Mouse (Mus musculus) limb, embryonic 11.5 days (tissue): ENCODE results near the gene Cnih3. TPM values are rescaled to one million over a fixed set of nuclear protein-coding genes. Genes with fewer than 3 reads are reported as not detected.

Experiments used
- ATAC-seq: fragments of 200-750 bp; cut with Nextera tagmentation; 2 replicates; pipeline ENCODE4 v1.8.0; 2017; ENCODE audit warnings: low read depth; ENCODE audit not compliant: insufficient number of reproducible peaks, low FRiP score, low TSS enrichment
- DNase-seq: peaks from one replicate; pipeline ENCODE4 v3.0.0-alpha.2; 2015; ENCODE audit warnings: low spot score
- H3K27ac ChIP-seq: fragments of 300-500 bp; sonication (generic); replicated peaks from 2 replicates; pipeline ENCODE4 v1.5.1; 2014; ENCODE audit warnings: low read depth, mild to moderate bottlenecking, low read length
- H3K27me3 ChIP-seq: fragments of 300-500 bp; sonication (generic); 2 replicates; pipeline ENCODE4 v1.6.1; 2014; ENCODE audit warnings: mild to moderate bottlenecking, low read length, mixed read lengths; ENCODE audit not compliant: control insufficient read depth, insufficient read depth
- H3K36me3 ChIP-seq: fragments of 300-500 bp; sonication (generic); 2 replicates; pipeline ENCODE4 v1.6.1; 2014; ENCODE audit warnings: mild to moderate bottlenecking, low read length, moderate library complexity, mixed read lengths; ENCODE audit not compliant: control insufficient read depth, insufficient read depth
- H3K4me1 ChIP-seq: fragments of 300-500 bp; sonication (generic); 2 replicates; pipeline ENCODE4 v1.6.1; 2014; ENCODE audit warnings: low read length, mixed read lengths; ENCODE audit not compliant: control insufficient read depth, insufficient read depth
- H3K4me2 ChIP-seq: fragments of 300-500 bp; sonication (generic); 2 replicates; pipeline ENCODE4 v1.6.1; 2014; ENCODE audit warnings: low read depth, mild to moderate bottlenecking, moderate library complexity; ENCODE audit not compliant: severe bottlenecking
- H3K4me3 ChIP-seq: fragments of 300-500 bp; sonication (generic); 2 replicates; pipeline ENCODE4 v1.5.1; 2014; ENCODE audit warnings: low read depth, low read length
- H3K9ac ChIP-seq: fragments of 300-500 bp; sonication (generic); 2 replicates; pipeline ENCODE4 v1.6.1; 2014; ENCODE audit warnings: mild to moderate bottlenecking, low read length
- H3K9me3 ChIP-seq: fragments of 300-500 bp; sonication (generic); 2 replicates; pipeline ENCODE4 v1.6.1; 2016; ENCODE audit warnings: low read length; ENCODE audit not compliant: control insufficient read depth
- WGBS: fragments of 180-500 bp; shearing (Covaris S2); extraction: QIAGEN DNeasy Blood & Tissue Kit; methylation state at CpG from one replicate; pipeline ENCODE4 v1.1.7; 2014; 5-methylcytosine and 5-hydroxymethylcytosine counted together
- polyA plus RNA-seq: library from polyadenylated mRNA; unstranded; fragments of >200 nt; fragmentation: Nextera tagmentation; extraction: Ambion mirVana; gene quantifications from 2 replicates; pipeline ENCODE4 v1.2.1, GENCODE M21; 2014

Gene Cnih3
- polyA plus RNA-seq, 1 experiment from 2014 or later = not detected

- Histone ChIP-seq H3K27ac (no peak overlapping the region), H3K4me1 (no peaks in the 10 kb centered on the region), H3K9ac (no peak overlapping the region), H3K9me3 (no peaks in the 10 kb centered on the region), H3K4me2 (no peak overlapping the region), H3K27me3 (no peaks in the 10 kb centered on the region), H3K36me3 (no peaks in the 10 kb centered on the region), H3K4me3 (no peak overlapping the region)
- DNase-seq (no peak), ATAC-seq (no peak)
- 85% methylated on average over 3 of the region's 3 CpGs for WGBS
These were observed 46.8 kb downstream of the Cnih3 start for GRCm38 (mm10) chr1:181399179-181399578.

- Histone ChIP-seq H3K27ac (no peak overlapping the region), H3K4me2 (no peak overlapping the region), H3K27me3 (no peaks in the 10 kb centered on the region), H3K4me1 (no peaks in the 10 kb centered on the region), H3K9ac (no peak overlapping the region), H3K9me3 (no peaks in the 10 kb centered on the region), H3K36me3 (no peaks in the 10 kb centered on the region), H3K4me3 (no peak overlapping the region)
- no peak for ATAC-seq
- 89% methylated on average over 7 of the region's 7 CpGs for WGBS
- DNase-seq = no peak
These were observed 50.6 kb downstream of the Cnih3 start for GRCm38 (mm10) chr1:181403056-181403455.

GRCm38 (mm10) chr1:181407281-181407680, 54.9 kb downstream of the Cnih3 start:
- Histone ChIP-seq H3K9ac (no peak overlapping the region), H3K9me3 (no peaks in the 10 kb centered on the region), H3K36me3 (no peaks in the 10 kb centered on the region), H3K27me3 (no peaks in the 10 kb centered on the region), H3K4me2 (no peak overlapping the region), H3K4me1 (no peaks in the 10 kb centered on the region), H3K27ac (no peak overlapping the region), H3K4me3 (no peak overlapping the region)
- no peak for DNase-seq
- WGBS = 87% methylated on average over 11 of the region's 11 CpGs
- no peak for ATAC-seq

GRCm38 (mm10) chr1:181408086-181408975, 55.9 kb downstream of the Cnih3 start:
- Histone ChIP-seq H3K4me1 (no peaks in the 10 kb centered on the region), H3K4me3 (no peak overlapping the region), H3K9ac (no peak overlapping the region), H3K27me3 (no peaks in the 10 kb centered on the region), H3K27ac (no peak overlapping the region), H3K36me3 (no peaks in the 10 kb centered on the region), H3K4me2 (no peak overlapping the region), H3K9me3 (no peaks in the 10 kb centered on the region)
- ATAC-seq (no peak), DNase-seq (no peak)
- 69% methylated on average over 18 of the region's 18 CpGs for WGBS

- no peaks in the 10 kb centered on the region for H3K36me3 ChIP-seq
- no peaks in the 10 kb centered on the region for H3K27me3 ChIP-seq
- no peak overlapping the region for H3K27ac ChIP-seq
- ATAC-seq (no peak), DNase-seq (no peak)
- H3K9me3 ChIP-seq = no peaks in the 10 kb centered on the region
- H3K4me1 ChIP-seq = no peaks in the 10 kb centered on the region
- H3K4me3 ChIP-seq = no peak overlapping the region
- H3K9ac ChIP-seq = no peak overlapping the region
- no peak overlapping the region for H3K4me2 ChIP-seq
- 69% methylated on average over 9 of the region's 9 CpGs for WGBS
These were observed 57.3 kb downstream of the Cnih3 start for GRCm38 (mm10) chr1:181409693-181410092.

- H3K4me3 ChIP-seq = no peak overlapping the region
- no peak overlapping the region for H3K4me2 ChIP-seq
- WGBS = 80% methylated on average over 8 of the region's 8 CpGs
These were observed 58.3 kb downstream of the Cnih3 start for GRCm38 (mm10) chr1:181410647-181411254.

GRCm38 (mm10) chr1:181414985-181415384, 62.6 kb downstream of the Cnih3 start:
- no peak overlapping the region for H3K9ac ChIP-seq
- H3K9me3 ChIP-seq = no peaks in the 10 kb centered on the region
- WGBS = 81% methylated on average over 2 of the region's 2 CpGs
- H3K4me3 ChIP-seq = no peak overlapping the region
- H3K36me3 ChIP-seq = no peaks in the 10 kb centered on the region
- 0 out of 2 replicates have a peak, but pooled peaks cover 2% of the 10 kb centered on the region for H3K4me1 ChIP-seq
- no peaks in the 10 kb centered on the region for H3K27me3 ChIP-seq
- DNase-seq = no peak
- H3K27ac ChIP-seq = no peak overlapping the region
- ATAC-seq = no peak
- H3K4me2 ChIP-seq = no peak overlapping the region

More at GRCm38 (mm10) chr1:181410647-181411254, 58.3 kb downstream of the Cnih3 start:
- DNase-seq = no peak
- no peaks in the 10 kb centered on the region for H3K36me3 ChIP-seq
- no peaks in the 10 kb centered on the region for H3K27me3 ChIP-seq
- H3K9ac ChIP-seq = no peak overlapping the region
- H3K9me3 ChIP-seq = no peaks in the 10 kb centered on the region
- H3K27ac ChIP-seq = no peak overlapping the region
- no peak for ATAC-seq
- no peaks in the 10 kb centered on the region for H3K4me1 ChIP-seq

GRCm38 (mm10) chr1:181416841-181417240, 64.4 kb downstream of the Cnih3 start:
- no peak for DNase-seq
- no peaks in the 10 kb centered on the region for H3K9me3 ChIP-seq
- no peaks in the 10 kb centered on the region for H3K27me3 ChIP-seq
- no peak overlapping the region for H3K4me2 ChIP-seq
- H3K4me3 ChIP-seq = no peak overlapping the region
- no peak overlapping the region for H3K9ac ChIP-seq
- 79% methylated on average over 9 of the region's 9 CpGs for WGBS
- no peak overlapping the region for H3K27ac ChIP-seq
- ATAC-seq = no peak
- H3K36me3 ChIP-seq = no peaks in the 10 kb centered on the region
- 0 out of 2 replicates have a peak, but pooled peaks cover 2% of the 10 kb centered on the region for H3K4me1 ChIP-seq
